8 mouse cellular contexts compared by ENCODE assay signal in genomic region chr7:24480986-24481473, GRCm38 (mm10). TPM values are rescaled to one million over a fixed set of nuclear protein-coding genes. Genes with fewer than 3 reads are reported as not detected.
A peak's percentile ranks its signal among the peaks of the same experiment; 100 is the strongest.
DNase-seq lines count a peak whose midpoint lies in the region; ATAC-seq and TF ChIP-seq lines count a peak whose summit lies in the region.

No protein-coding gene starts in this region.

- H3K9ac ChIP-seq in liver, embryonic 13.5 days: no peak overlapping the region

- 0 out of 2 replicates have a peak, but pooled peaks cover 3% of the 10 kb centered on the region for H3K9me3 ChIP-seq in liver, embryonic 13.5 days (replicated peaks)

- peak overlapping the region; percentile 75 for H3K4me2 ChIP-seq in liver, embryonic 13.5 days

- H3K27ac ChIP-seq in spleen, adult 2 months (ENCODE audit: insufficient read depth, low read length): no peak overlapping the region; the same call in 1 of the 2 replicates
- no peak overlapping the region for H3K27ac ChIP-seq in liver, embryonic 13.5 days

- WGBS in spleen, adult 2 months: 8% methylated on average over 14 of the region's 14 CpGs
- WGBS in liver, embryonic 13.5 days (ENCODE audit: insufficient replicate concordance): 10% methylated on average over 14 of the region's 14 CpGs

- peak overlapping the region; percentile 63; the same call in 1 of the 2 replicates for H3K4me3 ChIP-seq in spleen, adult 2 months (ENCODE audit: extremely low read depth, insufficient read depth, insufficient read length)
- peak overlapping the region; percentile 59 for H3K4me3 ChIP-seq in liver, embryonic 13.5 days (replicated peaks)

- H3K27me3 ChIP-seq in spleen, adult 2 months (ENCODE audit: control insufficient read depth, insufficient read depth, low read length): peaks cover 15% of the 10 kb centered on the region
- peaks cover 72% of the 10 kb centered on the region for H3K27me3 ChIP-seq in liver, embryonic 13.5 days

- H3K4me1 ChIP-seq in spleen, adult 2 months (ENCODE audit: control insufficient read depth, insufficient read depth, insufficient read length): peaks cover 8% of the 10 kb centered on the region
- H3K4me1 ChIP-seq in liver, embryonic 13.5 days (replicated peaks): peaks cover 17% of the 10 kb centered on the region

- 0 out of 2 replicates have a peak, but pooled peaks have one; percentile 5 for ATAC-seq in liver, embryonic 13.5 days (ENCODE audit: low read depth)
- ATAC-seq in inflammation-experienced regulatory T-cells, adult 6 months: no peak

- TF ChIP-seq POLR2A in spleen, adult 2 months (IDR thresholded peaks at IDR 0.05; ENCODE audit: low read depth, low read length): no peak

- peaks cover 3% of the 10 kb centered on the region; the same call in 1 of the 2 replicates for H3K36me3 ChIP-seq in spleen, adult 2 months (ENCODE audit: control insufficient read depth, insufficient read depth, low read length)
- no peaks in the 10 kb centered on the region for H3K36me3 ChIP-seq in liver, embryonic 13.5 days

- peak; percentile 40 for DNase-seq in cerebellum, adult 11 months
- no peak for DNase-seq in cerebellum, adult 18-20 months
- no peak for DNase-seq in spleen, adult 2 months (ENCODE audit: low read depth in 1 of 2, low spot score in 2 of 2)
- DNase-seq in spleen, adult 18-20 months: no peak
- no peak for DNase-seq in liver, embryonic 13.5 days
- DNase-seq in retina, embryonic 14.5 days (ENCODE audit: low spot score): no peak
- DNase-seq in layer of hippocampus, adult 9-11 months: no peak

- no peak for TF ChIP-seq CTCF in spleen, adult 2 months (IDR thresholded peaks at IDR 0.05; ENCODE audit: extremely low read depth, insufficient read depth, insufficient read length, insufficient replicate concordance)

RNA-seq across cellular contexts. Expression of gene Cadm4, which starts 0.8 kb away (rescaled TPM):
- 33.1 and 34.5 TPM in 2 replicates for polyA plus RNA-seq in spleen, adult 2 months (2012; rRNA removed)
- 0.20 and 0.22 TPM in 2 replicates for polyA plus RNA-seq in liver, embryonic 13.5 days (2015; fragmentation: Nextera tagmentation; extraction: Ambion mirVana)
- polyA plus RNA-seq in inflammation-experienced regulatory T-cells, adult 6 months (2017; shearing (Covaris generic)): not detected

RNA-seq across cellular contexts. Expression of gene Plaur, which starts 18.7 kb away (rescaled TPM):
- polyA plus RNA-seq in spleen, adult 2 months (2012; rRNA removed): 51.2 and 58.6 TPM in 2 replicates
- polyA plus RNA-seq in liver, embryonic 13.5 days (2015; fragmentation: Nextera tagmentation; extraction: Ambion mirVana): 1.9 and 2.3 TPM in 2 replicates
- 1 to 10 TPM in 2 of 3 experiments, under 1 TPM in 1; 0.62 to 1.6 (median 1.5) TPM for polyA plus RNA-seq in inflammation-experienced regulatory T-cells, adult 6 months (2017; shearing (Covaris generic))

RNA-seq across cellular contexts. Expression of gene Zfp428, which starts 25.8 kb away (rescaled TPM):
- 4.0 and 5.9 TPM in 2 replicates for polyA plus RNA-seq in spleen, adult 2 months (2012; rRNA removed)
- 7.0 and 8.3 TPM in 2 replicates for polyA plus RNA-seq in liver, embryonic 13.5 days (2015; fragmentation: Nextera tagmentation; extraction: Ambion mirVana)
- under 1 TPM in 1 of 3 experiments, not detected in 2; 0.33 TPM for polyA plus RNA-seq in inflammation-experienced regulatory T-cells, adult 6 months (2017; shearing (Covaris generic))

RNA-seq across cellular contexts. Expression of gene Irgc1, which starts 28.9 kb away (rescaled TPM):
- 6.5 and 19.9 TPM in 2 replicates for polyA plus RNA-seq in spleen, adult 2 months (2012; rRNA removed)
- not detected in 2 replicates for polyA plus RNA-seq in liver, embryonic 13.5 days (2015; fragmentation: Nextera tagmentation; extraction: Ambion mirVana)
- polyA plus RNA-seq in inflammation-experienced regulatory T-cells, adult 6 months (2017; shearing (Covaris generic)): not detected

RNA-seq across cellular contexts. Expression of gene AC161166.1, which starts 31.2 kb away (rescaled TPM):
- not detected in 2 replicates for polyA plus RNA-seq in spleen, adult 2 months (2012; rRNA removed)
- not detected in 2 replicates for polyA plus RNA-seq in liver, embryonic 13.5 days (2015; fragmentation: Nextera tagmentation; extraction: Ambion mirVana)
- polyA plus RNA-seq in inflammation-experienced regulatory T-cells, adult 6 months (2017; shearing (Covaris generic)): not detected

Comparison
In these comparisons a context has a peak if more than half of its experiments do, and no peak if none do; other contexts are left out.
1. RNA of gene Cadm4, which starts 0.8 kb away (polyA plus RNA-seq): 33.1 to 34.5 TPM in spleen, adult 2 months; not detected in inflammation-experienced regulatory T-cells, adult 6 months and 0.20 to 0.22 TPM in liver, embryonic 13.5 days; every median in the first group is over 10 times any median in the second.
2. RNA of gene Plaur, which starts 18.7 kb away (polyA plus RNA-seq): 51.2 to 58.6 TPM in spleen, adult 2 months; 1.9 to 2.3 TPM in liver, embryonic 13.5 days and 0.62 to 1.6 TPM in inflammation-experienced regulatory T-cells, adult 6 months; every median in the first group is over 10 times any median in the second.